Comparison of ENCODE assay signal across 11 mouse cellular contexts in genomic region chr9:24943830-24944229, GRCm38 (mm10).
DNase-seq lines count a peak whose midpoint lies in the region; ATAC-seq lines count a peak whose summit lies in the region.
"Had no signal": no experiment of that assay in that cellular context is flagged by ENCODE, and none has a peak within 500 bp of the region (broad histone marks: within the 10 kb centered on the region; RNA-seq: fewer than 3 reads in every experiment).

No protein-coding gene starts in this region.

- peak; percentile 59; the same call in 1 of the 2 replicates for ATAC-seq in kidney, embryonic 16.5 days (ENCODE audit: low FRiP score, low TSS enrichment)
- ATAC-seq in heart, embryonic 14.5 days (ENCODE audit: insufficient number of reproducible peaks, insufficient read depth, low FRiP score, low read depth): peak; percentile 82

- no peak overlapping the region for H3K27ac ChIP-seq in kidney, embryonic 16.5 days (ENCODE audit: low read length)
- H3K27ac ChIP-seq in heart, embryonic 14.5 days (replicated peaks in 1 of 2; ENCODE audit: control insufficient read depth in 1 of 2, insufficient read depth in 1 of 2, low read depth in 2 of 2, low read length in 2 of 2): peak overlapping the region; percentile 82 to 95

- no peaks in the 10 kb centered on the region for H3K9me3 ChIP-seq in kidney, embryonic 16.5 days (ENCODE audit: low read length)
- H3K9me3 ChIP-seq in heart, embryonic 14.5 days (ENCODE audit: control insufficient read depth, low read length): no peaks in the 10 kb centered on the region

- 28% methylated on average over 6 of the region's 6 CpGs for WGBS in kidney, embryonic 16.5 days
- 3% methylated on average over 6 of the region's 6 CpGs for WGBS in heart, embryonic 14.5 days

- no peak overlapping the region for H3K4me2 ChIP-seq in kidney, embryonic 16.5 days (replicated peaks; ENCODE audit: low read depth, low read length)
- peak overlapping the region; percentile 41 for H3K4me2 ChIP-seq in heart, embryonic 14.5 days (ENCODE audit: low read length)

- 0 out of 2 replicates have a peak, but pooled peaks cover 2% of the 10 kb centered on the region for H3K4me1 ChIP-seq in kidney, embryonic 16.5 days (ENCODE audit: insufficient read depth, low read length)
- H3K4me1 ChIP-seq in heart, embryonic 14.5 days (ENCODE audit: control insufficient read depth in 2 of 2, insufficient read depth in 2 of 2, low read length in 2 of 2): peaks cover 10 to 25% of the 10 kb centered on the region in 2 experiments

- H3K4me3 ChIP-seq in kidney, embryonic 16.5 days (ENCODE audit: low read length): no peak overlapping the region
- H3K4me3 ChIP-seq in heart, embryonic 14.5 days (ENCODE audit: control insufficient read depth in 1 of 2, insufficient read depth in 1 of 2, low read depth in 1 of 2, low read length in 2 of 2): no peak overlapping the region

- no peaks in the 10 kb centered on the region for H3K27me3 ChIP-seq in kidney, embryonic 16.5 days (ENCODE audit: insufficient read depth, low read length)
- H3K27me3 ChIP-seq in heart, embryonic 14.5 days (ENCODE audit: control insufficient read depth, insufficient read depth, low read length): no peaks in the 10 kb centered on the region

- no peaks in the 10 kb centered on the region for H3K36me3 ChIP-seq in kidney, embryonic 16.5 days (ENCODE audit: insufficient read depth, low read length)
- H3K36me3 ChIP-seq in heart, embryonic 14.5 days (ENCODE audit: control insufficient read depth, insufficient read depth, low read length): no peaks in the 10 kb centered on the region

- no peak for DNase-seq in kidney, adult 9 months
- DNase-seq in NIH3T3 (ENCODE audit: low read depth): peak; percentile 73
- peak; percentile 56 for DNase-seq in mesoderm, embryonic 11.5 days (ENCODE audit: low read depth, low spot score)
- no peak for DNase-seq in urinary bladder, postnatal 4 days (ENCODE audit: low spot score in 2 of 2)
- DNase-seq in spleen, adult 12 weeks (ENCODE audit: low spot score): no peak
- DNase-seq in cerebellum, postnatal 4 days (ENCODE audit: low spot score in 2 of 2): no peak
- DNase-seq: cerebellum, postnatal 36 days; kidney, adult 18-20 months; right cerebral cortex, postnatal 25 days had no signal

- no peak overlapping the region for H3K9ac ChIP-seq in kidney, embryonic 16.5 days (replicated peaks; ENCODE audit: low read length)
- peak overlapping the region; percentile 21; the same call in 1 of the 2 replicates for H3K9ac ChIP-seq in heart, embryonic 14.5 days (ENCODE audit: low read length)

Comparison
In these comparisons a context has a peak if more than half of its experiments do, and no peak if none do; other contexts are left out.
1. DNase-seq: peak in NIH3T3 (single experiment) and mesoderm, embryonic 11.5 days (single experiment); none in kidney, adult 9 months (single experiment), urinary bladder, postnatal 4 days (0 of 2), spleen, adult 12 weeks (single experiment) and cerebellum, postnatal 4 days (0 of 2).